Comparison of ENCODE assay signal across 10 mouse cellular contexts in genomic region chr12:44839594-44840373, GRCm38 (mm10).
DNase-seq lines count a peak whose midpoint lies in the region; ATAC-seq and TF ChIP-seq lines count a peak whose summit lies in the region.
"Had no signal": no experiment of that assay in that cellular context is flagged by ENCODE, and none has a peak within 500 bp of the region (broad histone marks: within the 10 kb centered on the region; RNA-seq: fewer than 3 reads in every experiment).

No protein-coding gene starts in this region.

- intact Hi-C loops in heart, postnatal 14 days (cut with DNase I) = loop anchor here (10.0 kb wide), 1 partner anchor 165 kb away; no protein-coding TSS in a partner anchor

- no peak overlapping the region for H3K27ac ChIP-seq in kidney, postnatal 0 days
- peak overlapping the region; percentile 56 for H3K27ac ChIP-seq in forebrain, embryonic 15.5 days (replicated peaks)
- H3K27ac ChIP-seq in limb, embryonic 11.5 days (replicated peaks; ENCODE audit: low read depth, low read length) = no peak overlapping the region
- 0 out of 2 replicates have a peak overlapping the region, but pooled peaks have one; percentile 13 for H3K27ac ChIP-seq in neural tube, embryonic 14.5 days (ENCODE audit: low read depth, low read length)

- no peaks in the 10 kb centered on the region for H3K36me3 ChIP-seq in kidney, postnatal 0 days (ENCODE audit: insufficient read depth, low read length)
- no peaks in the 10 kb centered on the region for H3K36me3 ChIP-seq in forebrain, embryonic 15.5 days
- H3K36me3 ChIP-seq in limb, embryonic 11.5 days (ENCODE audit: control insufficient read depth, insufficient read depth, low read length) = no peaks in the 10 kb centered on the region
- H3K36me3 ChIP-seq in neural tube, embryonic 14.5 days (ENCODE audit: control insufficient read depth, insufficient read depth, low read length) = no peaks in the 10 kb centered on the region

- H3K4me3 ChIP-seq in kidney, postnatal 0 days (replicated peaks; ENCODE audit: low read depth, low read length) = no peak overlapping the region
- no peak overlapping the region for H3K4me3 ChIP-seq in forebrain, embryonic 15.5 days
- no peak overlapping the region for H3K4me3 ChIP-seq in limb, embryonic 11.5 days (ENCODE audit: low read depth, low read length)
- no peak overlapping the region for H3K4me3 ChIP-seq in neural tube, embryonic 14.5 days (ENCODE audit: low read depth, low read length)

- ATAC-seq in kidney, postnatal 0 days (replicated peaks; ENCODE audit: low FRiP score, low read depth) = no peak
- ATAC-seq in forebrain, embryonic 15.5 days (replicated peaks) = peak; percentile 90
- ATAC-seq in limb, embryonic 11.5 days (ENCODE audit: insufficient number of reproducible peaks, low FRiP score, low TSS enrichment, low read depth) = peak; percentile 60; the same call in 1 of the 2 replicates
- peak; percentile 92 for ATAC-seq in neural tube, embryonic 14.5 days (ENCODE audit: low read depth)

- H3K27me3 ChIP-seq in kidney, postnatal 0 days (ENCODE audit: insufficient read depth, low read length) = no peaks in the 10 kb centered on the region
- H3K27me3 ChIP-seq in forebrain, embryonic 15.5 days = no peaks in the 10 kb centered on the region
- H3K27me3 ChIP-seq in limb, embryonic 11.5 days (ENCODE audit: control insufficient read depth, insufficient read depth, low read length) = no peaks in the 10 kb centered on the region
- no peaks in the 10 kb centered on the region for H3K27me3 ChIP-seq in neural tube, embryonic 14.5 days (ENCODE audit: control insufficient read depth, insufficient read depth, low read length)

- no peaks in the 10 kb centered on the region for H3K4me1 ChIP-seq in kidney, postnatal 0 days (replicated peaks; ENCODE audit: insufficient read depth, low read length)
- H3K4me1 ChIP-seq in forebrain, embryonic 15.5 days = peaks cover 16% of the 10 kb centered on the region
- peaks cover 3% of the 10 kb centered on the region; the same call in 1 of the 2 replicates for H3K4me1 ChIP-seq in limb, embryonic 11.5 days (ENCODE audit: control insufficient read depth, insufficient read depth, low read length)
- H3K4me1 ChIP-seq in neural tube, embryonic 14.5 days (ENCODE audit: control insufficient read depth, insufficient read depth, low read length) = peaks cover 7% of the 10 kb centered on the region; the same call in 1 of the 2 replicates

- H3K9me3 ChIP-seq in kidney, postnatal 0 days (replicated peaks; ENCODE audit: low read length) = no peaks in the 10 kb centered on the region
- no peaks in the 10 kb centered on the region for H3K9me3 ChIP-seq in forebrain, embryonic 15.5 days
- no peaks in the 10 kb centered on the region for H3K9me3 ChIP-seq in limb, embryonic 11.5 days (ENCODE audit: control insufficient read depth, low read length)
- H3K9me3 ChIP-seq in neural tube, embryonic 14.5 days (ENCODE audit: control insufficient read depth, low read length) = no peaks in the 10 kb centered on the region

- 19% methylated on average over 7 of the region's 7 CpGs for WGBS in kidney, postnatal 0 days
- WGBS in forebrain, embryonic 15.5 days = 8% methylated on average over 7 of the region's 7 CpGs
- 4% methylated on average over 7 of the region's 7 CpGs for WGBS in limb, embryonic 11.5 days
- WGBS in neural tube, embryonic 14.5 days = 9% methylated on average over 7 of the region's 7 CpGs

- H3K9ac ChIP-seq in kidney, postnatal 0 days (ENCODE audit: low read depth, low read length) = no peak overlapping the region
- H3K9ac ChIP-seq in forebrain, embryonic 15.5 days (replicated peaks) = 0 out of 2 replicates have a peak overlapping the region, but pooled peaks have one; percentile 2
- no peak overlapping the region for H3K9ac ChIP-seq in limb, embryonic 11.5 days (ENCODE audit: low read length)
- no peak overlapping the region for H3K9ac ChIP-seq in neural tube, embryonic 14.5 days (replicated peaks; ENCODE audit: low read depth, low read length)

- H3K4me2 ChIP-seq in kidney, postnatal 0 days (ENCODE audit: low read length) = 0 out of 2 replicates have a peak overlapping the region, but pooled peaks have one; percentile 30
- H3K4me2 ChIP-seq in forebrain, embryonic 15.5 days (replicated peaks) = peak overlapping the region; percentile 10; the same call in 1 of the 2 replicates
- no peak overlapping the region for H3K4me2 ChIP-seq in limb, embryonic 11.5 days (ENCODE audit: low read depth, severe bottlenecking)
- no peak overlapping the region for H3K4me2 ChIP-seq in neural tube, embryonic 14.5 days (ENCODE audit: low read depth, low read length)

- DNase-seq in kidney, postnatal 0 days (ENCODE audit: low spot score) = peak; percentile 44
- DNase-seq in kidney, postnatal 4 days = no peak
- DNase-seq in limb, embryonic 11.5 days (ENCODE audit: low spot score) = peak; percentile 44
- DNase-seq in gastrocnemius, postnatal 25 days = no peak
- DNase-seq in heart, postnatal 14 days = no peak
- DNase-seq in right cerebral cortex, adult 2 months (ENCODE audit: low spot score in 2 of 2) = no peak
- DNase-seq: lung, postnatal 10 days; right cerebral cortex, adult 18-20 months had no signal

- TF ChIP-seq CTCF in kidney, postnatal 0 days (IDR thresholded peaks at IDR 0.05; ENCODE audit: low read depth) = no peak

Comparison
In these comparisons a context has a peak if more than half of its experiments do, and no peak if none do; other contexts are left out.
1. DNase-seq: peak in kidney, postnatal 0 days (single experiment) and limb, embryonic 11.5 days (single experiment); none in kidney, postnatal 4 days (0 of 2), gastrocnemius, postnatal 25 days (single experiment), heart, postnatal 14 days (0 of 2) and right cerebral cortex, adult 2 months (0 of 2).
2. H3K27ac ChIP-seq: peak in forebrain, embryonic 15.5 days (single experiment) and neural tube, embryonic 14.5 days (single experiment); none in kidney, postnatal 0 days (single experiment) and limb, embryonic 11.5 days (single experiment).
3. H3K4me2 ChIP-seq: peak in kidney, postnatal 0 days (single experiment) and forebrain, embryonic 15.5 days (single experiment); none in limb, embryonic 11.5 days (single experiment) and neural tube, embryonic 14.5 days (single experiment).